Mouse (Mus musculus): Measurements from ENCODE around the gene Il13ra2. TPM values are rescaled to one million over a fixed set of nuclear protein-coding genes. Genes with fewer than 3 reads are reported as not detected.
"Not testable (repeated sequence)": the region's sequence is repeated elsewhere in the genome, so short reads cannot be mapped to it uniquely, and the experiment has no call there.

Il13ra2 gene
- not detected for total RNA-seq (2021)
- long read RNA-seq, experiment 1, result 0 reads
- long read RNA-seq, experiment 2, result 0 reads

- no peak for DNase-seq
- intact Hi-C loops (cut with DNase I; ENCODE audit: low total_unique reads), result no loop called here
These were observed at the start of gene Il13ra2 for GRCm38 (mm10) chrX:147429129-147429528. TSS of gene Il13ra2 (minus strand) at chrX:147429192.

- intact Hi-C loops (cut with DNase I; ENCODE audit: low total_unique reads); DNase-seq: not testable (repeated sequence)
These were observed 24.6 kb upstream of the Il13ra2 start, which contains the start of gene Vmn1r239-ps for GRCm38 (mm10) chrX:147453610-147454009. TSS of gene Vmn1r239-ps (minus strand) at chrX:147453710.

GRCm38 (mm10) chrX:147443386-147443785 is 14.4 kb upstream of the Il13ra2 start:
- no peak for DNase-seq
- intact Hi-C loops (cut with DNase I; ENCODE audit: low total_unique reads), result no loop called here

GRCm38 (mm10) chrX:147435400-147435799 is 6.4 kb upstream of the Il13ra2 start:
- intact Hi-C loops (cut with DNase I; ENCODE audit: low total_unique reads), result no loop called here
- no peak for DNase-seq

- DNase-seq, result no peak
- intact Hi-C loops (cut with DNase I; ENCODE audit: low total_unique reads), result no loop called here
These were observed 761 bp upstream of the Il13ra2 start for GRCm38 (mm10) chrX:147429753-147430152.

- DNase-seq, result peak; percentile 4
- intact Hi-C loops (cut with DNase I; ENCODE audit: low total_unique reads), result no loop called here
These were observed 35.5 kb downstream of the Il13ra2 start for GRCm38 (mm10) chrX:147393446-147393845.

GRCm38 (mm10) chrX:147349167-147349566 is 79.8 kb downstream of the Il13ra2 start:
- DNase-seq, result no peak
- intact Hi-C loops (cut with DNase I; ENCODE audit: low total_unique reads), result no loop called here

Other genes starting within 250 kb of the Il13ra2 start
- not detected for gene Vmn1r239-ps, start 24.5 kb upstream of the Il13ra2 start, total RNA-seq (2021)
- gene Lrch2, start 124.9 kb upstream of the Il13ra2 start, total RNA-seq (2021), result 1 to 10 TPM; 2.6 to 2.8 TPM

Data from gastrocnemius, postnatal 14 days (tissue).